In the genomic region with DNA sequence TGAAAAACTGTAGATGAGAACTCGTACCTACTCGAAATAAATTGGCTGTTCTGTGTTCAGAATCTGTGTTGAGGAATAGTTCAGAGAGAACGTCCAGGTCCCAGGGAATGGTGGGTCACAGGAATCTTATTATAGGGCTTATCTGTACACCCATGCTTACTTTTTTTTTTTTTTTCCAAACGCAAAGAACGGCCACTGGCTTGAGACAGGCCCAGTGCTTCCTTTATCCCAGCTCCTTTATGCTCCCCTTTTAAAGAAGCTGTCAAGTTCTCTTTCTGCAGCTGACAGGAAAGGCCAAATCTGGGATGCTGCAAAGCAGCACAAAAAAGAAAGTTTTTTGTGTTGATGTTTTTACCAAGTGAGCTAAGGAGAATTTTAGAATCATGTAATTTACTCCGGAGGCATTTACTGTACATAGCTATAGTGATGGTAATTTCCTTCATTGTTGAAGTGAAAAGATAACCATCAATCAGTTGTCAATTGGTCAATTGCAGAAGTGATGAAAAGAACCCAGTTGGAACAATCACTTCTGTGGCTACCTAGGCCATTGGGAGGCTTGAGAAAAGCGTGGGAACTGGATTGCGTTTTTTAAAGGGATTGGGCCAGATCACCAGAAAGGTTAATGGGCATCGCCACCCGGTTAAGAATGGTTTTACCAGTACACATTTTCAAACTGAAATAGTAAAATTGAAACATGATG, we compare ENCODE assay signal across 15 mouse cellular contexts.
DNase-seq lines count a peak whose midpoint lies in the region; ATAC-seq lines count a peak whose summit lies in the region.
"Had no signal": no experiment of that assay in that cellular context is flagged by ENCODE, and none has a peak within 500 bp of the region (broad histone marks: within the 10 kb centered on the region; RNA-seq: fewer than 3 reads in every experiment).

No protein-coding gene starts in this region.

- no peak overlapping the region for H3K9ac ChIP-seq in forebrain, embryonic 12.5 days
- no peak overlapping the region for H3K9ac ChIP-seq in hindbrain, embryonic 16.5 days (ENCODE audit: low read depth, low read length)
- H3K9ac ChIP-seq: heart, embryonic 12.5 days; liver, postnatal 0 days had no signal

- no peaks in the 10 kb centered on the region; the same call in 1 of the 2 replicates for H3K27me3 ChIP-seq in forebrain, embryonic 12.5 days
- H3K27me3 ChIP-seq in hindbrain, embryonic 16.5 days (replicated peaks; ENCODE audit: control insufficient read depth, insufficient read depth, low read length), result no peaks in the 10 kb centered on the region; the same call in 1 of the 2 replicates
- H3K27me3 ChIP-seq: heart, embryonic 12.5 days had no signal

- peak overlapping the region; percentile 78 for H3K27ac ChIP-seq in forebrain, embryonic 12.5 days
- no peak overlapping the region for H3K27ac ChIP-seq in hindbrain, embryonic 16.5 days (ENCODE audit: low read depth, low read length)
- H3K27ac ChIP-seq: left cerebral cortex, adult 2 months; macrophage had no signal

- H3K9me3 ChIP-seq in forebrain, embryonic 12.5 days, result no peaks in the 10 kb centered on the region
- H3K9me3 ChIP-seq in hindbrain, embryonic 16.5 days (ENCODE audit: control insufficient read depth, low read length), result no peaks in the 10 kb centered on the region
- H3K9me3 ChIP-seq: heart, embryonic 12.5 days had no signal

- ATAC-seq in forebrain, embryonic 12.5 days (ENCODE audit: low FRiP score), result peak; percentile 68
- ATAC-seq in hindbrain, embryonic 16.5 days, result peak; percentile 55; the same call in 1 of the 2 replicates
- ATAC-seq: CD4-positive, CD25-positive, alpha-beta regulatory T cell, adult 4 months; liver, postnatal 0 days had no signal

- no peak overlapping the region for H3K4me3 ChIP-seq in forebrain, embryonic 12.5 days (replicated peaks)
- H3K4me3 ChIP-seq in hindbrain, embryonic 16.5 days (ENCODE audit: low read length), result no peak overlapping the region
- H3K4me3 ChIP-seq: heart, embryonic 12.5 days; left cerebral cortex, adult 2 months had no signal

- peaks cover 37% of the 10 kb centered on the region for H3K4me1 ChIP-seq in forebrain, embryonic 12.5 days
- no peaks in the 10 kb centered on the region for H3K4me1 ChIP-seq in hindbrain, embryonic 16.5 days (ENCODE audit: control insufficient read depth, insufficient read depth, low read depth, low read length)

- WGBS in forebrain, embryonic 12.5 days, result 19% methylated on average over 10 of the region's 10 CpGs
- WGBS in hindbrain, embryonic 16.5 days, result 27% methylated on average over 10 of the region's 10 CpGs

- 0 out of 2 replicates have a peak overlapping the region, but pooled peaks have one; percentile 9 for H3K4me2 ChIP-seq in forebrain, embryonic 12.5 days
- no peak overlapping the region for H3K4me2 ChIP-seq in hindbrain, embryonic 16.5 days (ENCODE audit: low read length)
- H3K4me2 ChIP-seq: heart, embryonic 12.5 days had no signal

- no peaks in the 10 kb centered on the region for H3K36me3 ChIP-seq in forebrain, embryonic 12.5 days (replicated peaks)
- no peaks in the 10 kb centered on the region for H3K36me3 ChIP-seq in hindbrain, embryonic 16.5 days (ENCODE audit: control insufficient read depth, insufficient read depth, low read length)
- H3K36me3 ChIP-seq: heart, embryonic 12.5 days had no signal

- peak; percentile 52 for DNase-seq in retina, embryonic 14.5 days (ENCODE audit: low spot score)
- no peak for DNase-seq in retina, postnatal 1 day
- DNase-seq in ovary, postnatal 14 days (ENCODE audit: low spot score), result no peak
- DNase-seq in urinary bladder, adult 18-20 months (ENCODE audit: low spot score in 2 of 2), result no peak
- no peak for DNase-seq in gastrocnemius, adult 18-20 months (ENCODE audit: low spot score)
- DNase-seq: cerebellum, adult 18-20 months; gastrocnemius, postnatal 10 days; kidney, adult 2 months; liver, postnatal 0 days had no signal
